Mouse (Mus musculus) lung, postnatal 25 days (tissue): ENCODE results near the gene Fchsd2.
A peak's percentile ranks its signal among the peaks of the same experiment; 100 is the strongest.

Source experiments
- DNase-seq: peaks from one replicate; pipeline ENCODE4 v3.0.0; 2022; ENCODE audit warnings: low spot score

The Fchsd2 gene

GRCm38 (mm10) chr7:101072123-101072740 lies 20.4 kb upstream of the Fchsd2 start:
- no peak for DNase-seq

DNA sequence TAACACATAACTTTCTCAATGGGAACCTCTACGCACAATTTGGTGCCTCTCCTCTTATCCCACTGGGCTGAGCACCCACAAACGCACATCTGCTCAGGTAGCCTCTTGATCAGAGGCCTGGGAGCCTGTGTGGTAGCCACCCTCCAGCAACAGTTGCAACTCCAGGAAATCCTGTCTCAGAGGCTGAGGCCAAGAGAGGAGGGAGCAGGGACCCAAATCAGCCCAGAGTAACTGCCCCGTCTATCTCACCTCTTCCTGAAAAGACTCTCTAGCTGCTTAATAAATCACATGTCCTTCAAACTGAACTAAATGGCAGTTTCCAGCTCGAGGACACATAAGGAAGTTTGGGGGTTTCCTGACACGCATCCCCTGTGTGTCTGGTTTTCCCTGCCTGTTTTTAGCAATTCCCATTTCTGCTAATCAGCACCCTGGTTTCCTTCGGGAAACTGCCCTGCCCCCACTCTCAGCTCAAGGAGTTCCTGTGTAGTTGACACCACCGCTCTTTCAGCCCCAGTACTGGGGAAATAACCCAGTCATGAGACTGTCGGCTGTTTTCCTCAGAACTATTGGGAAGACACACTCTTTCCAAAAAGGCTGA lies 18.4 kb upstream of the Fchsd2 start:
- DNase-seq = no peak

GRCm38 (mm10) chr7:101083562-101084166 lies 9.0 kb upstream of the Fchsd2 start:
- DNase-seq = no peak

GRCm38 (mm10) chr7:101084816-101085456 lies 7.7 kb upstream of the Fchsd2 start:
- no peak for DNase-seq

DNA sequence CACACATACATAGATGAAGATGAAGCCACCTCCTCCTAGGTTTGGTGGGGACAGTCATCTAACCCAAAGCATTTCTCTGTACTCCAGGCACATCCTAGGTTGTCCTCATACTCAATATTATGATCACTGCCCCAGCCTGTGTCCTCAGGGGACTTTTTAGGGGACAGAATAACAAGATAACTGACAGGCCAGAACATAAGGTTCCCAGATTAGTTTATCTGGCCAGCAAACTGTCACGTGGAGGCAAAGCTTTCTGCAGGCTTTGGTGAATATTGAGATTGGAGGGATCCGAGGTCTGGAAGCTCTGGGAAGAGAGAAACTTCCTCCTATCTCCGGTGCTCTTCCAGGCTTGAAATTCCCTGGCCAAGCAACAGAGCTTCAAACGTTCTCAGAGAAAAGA lies 6.9 kb upstream of the Fchsd2 start:
- no peak for DNase-seq

DNA sequence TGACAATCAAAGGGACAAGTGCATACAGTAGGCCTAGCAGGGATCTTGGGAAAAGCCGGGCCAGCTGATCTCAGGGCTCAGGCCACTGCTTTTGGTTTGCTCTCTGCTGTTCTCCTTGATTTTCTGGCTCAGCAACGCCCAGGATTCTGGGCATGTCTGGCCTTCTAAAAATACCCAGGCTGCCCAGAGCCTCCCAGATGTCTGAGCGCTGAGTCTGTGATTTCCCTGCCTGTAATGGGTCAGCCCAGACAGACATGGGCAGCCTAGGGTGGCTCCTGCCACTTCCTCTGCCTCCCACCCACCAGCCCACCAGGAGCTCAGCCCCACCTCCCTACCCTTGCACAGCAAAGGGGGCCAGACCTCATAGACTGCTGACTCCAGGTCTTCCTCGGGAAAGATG lies 4.0 kb upstream of the Fchsd2 start:
- DNase-seq = peak; percentile 42

GRCm38 (mm10) chr7:101089242-101089641 lies 3.4 kb upstream of the Fchsd2 start:
- DNase-seq = peak; percentile 68

- no peak for DNase-seq
Observed at GRCm38 (mm10) chr7:101093231-101093630, 568 bp downstream of the Fchsd2 start.

DNA sequence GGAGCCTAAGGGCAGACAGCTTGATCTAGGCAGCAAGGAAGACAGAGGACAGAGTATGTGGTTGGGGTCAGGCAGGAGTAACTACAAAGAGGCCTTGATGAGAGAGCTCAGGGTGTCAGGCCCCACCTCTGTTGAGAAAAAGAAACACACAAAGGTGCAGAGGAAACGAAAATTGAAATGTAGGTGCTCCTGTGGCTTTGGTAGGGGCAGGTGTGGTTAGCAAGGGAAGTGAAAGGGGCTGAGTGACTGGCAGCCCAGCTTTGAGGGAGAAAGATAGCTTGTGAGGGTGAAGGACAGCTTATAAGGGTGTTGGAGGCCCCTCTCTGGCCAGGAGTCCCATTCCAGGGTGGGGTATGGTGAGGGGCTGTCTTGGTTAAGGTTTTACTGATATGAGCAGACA lies 2.1 kb downstream of the Fchsd2 start:
- peak; percentile 42 for DNase-seq

GRCm38 (mm10) chr7:101095560-101095959 lies 2.9 kb downstream of the Fchsd2 start:
- DNase-seq = peak; percentile 15

- no peak for DNase-seq
Observed at GRCm38 (mm10) chr7:101096576-101096975, 3.9 kb downstream of the Fchsd2 start.

GRCm38 (mm10) chr7:101097084-101097483 lies 4.4 kb downstream of the Fchsd2 start:
- no peak for DNase-seq

DNA sequence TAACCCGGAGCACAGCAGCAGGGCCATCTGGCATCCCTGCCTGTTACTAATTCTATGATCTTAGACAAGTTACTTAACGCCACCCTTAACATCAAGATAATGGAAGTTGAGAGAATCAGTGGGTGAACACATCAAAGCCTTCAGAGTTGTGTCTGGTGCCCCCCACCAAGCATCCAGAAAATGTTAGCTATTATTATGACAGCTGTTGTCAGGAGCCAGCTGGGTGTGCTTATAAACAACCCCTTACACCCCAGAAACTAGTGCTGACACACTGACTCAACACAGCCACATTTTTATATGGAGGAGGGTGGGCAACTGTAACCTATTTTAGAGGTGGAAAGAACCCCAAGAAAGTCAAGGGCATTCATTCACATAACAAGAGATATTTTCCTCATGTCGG lies 7.3 kb downstream of the Fchsd2 start:
- no peak for DNase-seq

GRCm38 (mm10) chr7:101101156-101101691 lies 8.6 kb downstream of the Fchsd2 start:
- DNase-seq = peak; percentile 80

DNA sequence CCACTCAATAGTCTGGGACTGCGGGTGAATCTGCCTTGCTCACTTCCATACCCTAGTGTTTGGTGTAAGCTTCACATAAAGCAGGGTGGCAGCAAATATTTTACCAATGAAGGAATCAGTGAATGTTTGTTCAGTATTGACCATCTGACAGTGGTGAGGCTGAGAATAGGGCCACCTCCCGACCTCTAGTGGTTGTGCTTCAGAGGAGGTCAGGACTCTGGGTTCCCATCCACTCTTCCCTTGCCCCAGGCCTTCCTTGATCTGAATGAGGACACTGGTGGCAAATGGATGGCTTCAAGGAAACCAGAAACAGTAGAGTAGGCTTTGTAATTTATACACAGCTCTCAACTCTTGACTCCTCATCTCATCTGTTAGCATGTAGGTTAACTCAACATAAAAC lies 14.0 kb downstream of the Fchsd2 start:
- no peak for DNase-seq

- no peak for DNase-seq
Observed at GRCm38 (mm10) chr7:101107073-101107810, 14.6 kb downstream of the Fchsd2 start.

- DNase-seq = peak; percentile 98
Observed at GRCm38 (mm10) chr7:101107968-101108652, 15.4 kb downstream of the Fchsd2 start.

GRCm38 (mm10) chr7:101108653-101109005 lies 16.0 kb downstream of the Fchsd2 start:
- no peak for DNase-seq

DNA sequence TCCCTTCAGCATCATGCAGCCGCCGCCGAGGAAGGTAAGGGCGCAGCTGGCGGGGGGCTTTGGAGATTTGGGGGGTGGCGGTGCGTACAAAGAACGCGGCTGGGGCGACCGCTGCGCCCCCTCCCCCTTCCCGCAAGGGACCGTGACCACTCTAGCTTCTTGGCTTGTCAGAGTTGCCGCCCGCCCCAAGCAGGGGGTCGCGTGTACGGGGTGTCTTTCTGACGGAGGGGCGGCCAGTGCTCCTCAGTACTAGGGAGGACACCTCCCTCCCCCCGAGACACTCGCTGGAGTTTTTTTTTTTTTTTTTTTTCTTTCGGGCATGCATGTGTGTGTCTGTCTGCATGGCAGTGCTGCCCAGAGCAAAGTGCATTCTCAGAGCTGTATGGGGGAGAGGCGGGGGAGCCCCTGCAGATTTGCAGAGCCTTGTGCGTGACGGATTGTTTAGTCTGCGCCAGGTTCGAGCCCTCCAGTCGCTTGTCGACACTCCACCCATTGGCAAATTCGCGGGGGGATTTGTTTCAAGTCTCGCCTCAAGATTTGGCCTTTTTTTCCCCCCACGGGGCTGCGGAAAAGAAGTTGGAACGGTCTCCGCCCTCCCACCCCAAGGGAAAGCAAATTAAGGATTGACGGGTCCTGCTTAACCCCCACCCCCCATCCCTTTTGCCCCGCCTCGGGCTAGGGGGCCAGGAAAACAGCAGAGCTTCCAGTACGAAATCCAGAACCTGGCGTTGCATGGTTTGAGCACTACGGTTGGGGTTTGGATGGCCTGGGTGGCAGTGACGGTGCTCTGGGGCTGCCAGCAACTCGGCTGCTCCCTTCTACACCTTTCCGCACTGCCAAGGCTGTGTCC lies 16.6 kb downstream of the Fchsd2 start:
- peak; percentile 21 for DNase-seq

DNA sequence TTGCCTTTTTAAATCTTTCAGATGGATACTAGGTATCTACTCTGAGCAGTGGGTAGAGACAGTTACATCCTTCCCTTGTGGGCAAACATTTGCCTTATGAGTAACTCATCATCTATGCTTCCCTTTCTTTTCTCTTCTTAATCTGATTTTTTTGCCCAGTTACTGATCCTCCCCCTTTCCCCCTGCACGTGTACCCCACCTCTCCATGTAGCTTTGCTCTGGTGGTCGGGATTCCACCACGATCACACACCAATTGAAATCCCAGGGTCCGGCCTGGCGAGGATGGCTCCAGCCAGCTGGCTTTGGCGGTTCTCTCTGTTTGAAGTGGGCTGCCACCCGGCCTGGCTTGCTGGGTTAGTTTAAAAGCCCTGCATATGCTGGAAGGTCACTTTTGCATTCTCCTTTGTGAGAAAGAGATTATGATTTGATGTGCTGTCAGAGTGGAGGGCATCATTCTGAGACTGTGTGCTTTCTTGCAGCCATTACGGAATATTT lies 17.2 kb downstream of the Fchsd2 start:
- DNase-seq = peak; percentile 16

DNA sequence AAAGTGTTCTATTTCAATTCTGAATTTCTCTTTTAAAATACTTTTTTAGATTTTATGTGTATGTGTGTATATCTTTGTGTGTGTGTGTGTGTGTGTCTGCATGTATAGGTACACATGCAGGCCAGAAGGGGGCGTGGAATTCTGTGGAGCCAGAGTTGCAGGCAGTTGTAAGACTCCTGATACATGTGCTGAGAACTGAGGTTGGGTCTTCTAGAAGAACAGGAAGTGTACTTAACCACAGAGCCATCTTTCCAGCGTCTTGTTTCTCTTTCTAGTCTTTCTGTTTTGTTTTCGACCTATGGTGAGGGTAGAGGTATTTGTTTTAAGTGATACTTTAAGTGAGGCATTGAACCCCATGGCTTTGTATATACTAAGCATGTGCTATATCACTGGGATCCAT lies 20.7 kb downstream of the Fchsd2 start:
- DNase-seq = no peak
